Mouse (Mus musculus) cerebellum, adult 18-20 months (tissue): Measurements from ENCODE around the gene Slc27a3.

ENCODE experiments used
- DNase-seq, 2 experiments: peaks; one replicate each; pipeline ENCODE4 v3.0.0; 2021

Slc27a3 gene

GRCm38 (mm10) chr3:90338190-90338589 is 51.5 kb downstream of the Slc27a3 start:
- DNase-seq = no peak

- DNase-seq = no peak
Observed at GRCm38 (mm10) chr3:90335517-90335916, 54.2 kb downstream of the Slc27a3 start.
